Mouse (Mus musculus) embryo, embryonic 9.5 days (tissue): ENCODE measurements around the gene Mndal.
"Not testable (repeated sequence)": the region's sequence is repeated elsewhere in the genome, so short reads cannot be mapped to it uniquely, and the experiment has no call there.

Experiments used
- DNase-seq: peaks from one replicate; pipeline ENCODE4 v3.0.0-alpha.2; 2017; ENCODE audit errors: extremely low spot score

Mndal gene

DNA sequence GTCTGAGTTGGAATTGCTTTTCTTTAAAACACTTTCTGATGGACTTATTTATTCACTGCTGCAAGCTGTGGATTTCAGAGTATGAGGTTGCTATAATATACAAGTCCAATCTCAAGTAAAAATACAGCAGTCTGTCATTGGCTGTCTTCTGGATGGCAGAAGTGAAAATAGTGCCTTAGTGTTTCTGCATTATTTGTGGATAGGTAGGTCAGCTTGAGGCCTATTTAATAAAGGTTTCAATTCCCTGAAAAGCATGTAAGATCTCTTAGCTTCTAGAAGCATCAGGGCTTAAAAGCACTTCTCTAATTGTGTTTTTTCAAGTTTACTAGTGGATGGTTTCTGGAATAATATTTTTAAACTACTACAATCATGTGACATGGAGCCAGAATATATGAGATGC is 52.5 kb downstream of the Mndal start:
- not testable (repeated sequence) for DNase-seq

DNA sequence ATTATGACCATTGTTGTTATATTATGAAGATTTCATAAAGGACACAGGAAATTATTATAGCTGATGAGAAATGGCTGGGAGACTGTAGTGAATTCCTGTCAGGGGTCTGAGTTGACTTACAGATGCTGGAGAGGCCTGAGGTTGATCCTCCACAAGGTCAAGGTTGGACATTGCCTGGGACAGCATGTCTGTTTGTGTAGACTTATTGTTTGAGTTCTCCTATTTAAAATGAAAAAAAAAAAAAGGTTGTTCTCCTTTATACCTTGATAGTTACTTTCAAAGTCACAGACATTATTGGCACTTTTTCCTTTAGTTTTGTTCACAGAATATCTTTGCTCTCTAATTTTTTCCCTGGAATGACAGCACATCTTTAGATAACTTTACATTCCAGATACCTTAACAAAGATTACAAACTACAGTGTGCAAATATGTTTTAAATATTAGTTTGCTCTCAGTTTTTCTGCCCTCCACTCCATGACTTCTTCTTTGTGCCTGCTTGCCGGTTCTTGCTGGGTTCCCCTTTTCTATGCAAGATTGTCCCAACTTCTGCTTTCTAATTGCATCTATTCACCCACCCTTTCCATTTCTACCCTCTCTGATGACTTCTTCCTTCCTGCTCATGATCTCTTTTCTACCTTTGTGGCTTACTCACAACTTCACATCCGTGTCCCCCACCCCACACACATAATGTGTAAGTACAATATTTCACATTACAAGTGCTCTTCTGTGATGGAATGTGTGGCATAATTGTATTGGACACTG is 55.1 kb downstream of the Mndal start:
- DNase-seq, result not testable (repeated sequence)

DNA sequence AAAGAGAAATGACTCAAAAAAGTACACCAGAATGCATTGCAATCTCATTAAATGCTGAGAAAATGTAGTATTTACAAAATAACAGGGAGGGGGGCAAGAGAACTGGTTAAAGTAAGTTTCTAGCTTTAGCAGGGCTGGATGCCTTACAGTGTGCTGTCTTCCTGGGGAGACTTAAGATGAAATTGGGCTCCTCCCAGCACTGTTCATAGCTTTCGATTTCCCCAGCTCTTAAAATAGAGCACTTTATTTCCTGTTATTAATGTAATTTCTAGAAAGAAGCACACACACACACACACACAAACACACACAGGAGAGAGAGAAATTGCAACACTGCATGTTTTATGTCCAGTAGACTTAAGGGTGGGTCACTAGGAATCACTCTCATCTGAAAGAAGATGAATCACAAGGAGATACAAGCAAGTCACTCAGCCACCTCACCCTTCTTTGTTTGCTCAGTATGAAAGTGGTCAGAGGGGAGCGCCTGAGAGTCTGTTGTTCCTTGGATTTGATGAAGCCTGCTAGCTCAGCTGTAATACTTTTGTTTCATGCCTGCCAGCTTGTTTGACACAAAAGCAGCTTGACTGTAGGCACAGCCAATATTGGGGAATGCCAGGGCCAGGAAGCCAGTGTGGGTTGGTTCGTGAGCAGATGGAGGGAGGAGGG is 62.2 kb downstream of the Mndal start:
- DNase-seq, result not testable (repeated sequence)

DNA sequence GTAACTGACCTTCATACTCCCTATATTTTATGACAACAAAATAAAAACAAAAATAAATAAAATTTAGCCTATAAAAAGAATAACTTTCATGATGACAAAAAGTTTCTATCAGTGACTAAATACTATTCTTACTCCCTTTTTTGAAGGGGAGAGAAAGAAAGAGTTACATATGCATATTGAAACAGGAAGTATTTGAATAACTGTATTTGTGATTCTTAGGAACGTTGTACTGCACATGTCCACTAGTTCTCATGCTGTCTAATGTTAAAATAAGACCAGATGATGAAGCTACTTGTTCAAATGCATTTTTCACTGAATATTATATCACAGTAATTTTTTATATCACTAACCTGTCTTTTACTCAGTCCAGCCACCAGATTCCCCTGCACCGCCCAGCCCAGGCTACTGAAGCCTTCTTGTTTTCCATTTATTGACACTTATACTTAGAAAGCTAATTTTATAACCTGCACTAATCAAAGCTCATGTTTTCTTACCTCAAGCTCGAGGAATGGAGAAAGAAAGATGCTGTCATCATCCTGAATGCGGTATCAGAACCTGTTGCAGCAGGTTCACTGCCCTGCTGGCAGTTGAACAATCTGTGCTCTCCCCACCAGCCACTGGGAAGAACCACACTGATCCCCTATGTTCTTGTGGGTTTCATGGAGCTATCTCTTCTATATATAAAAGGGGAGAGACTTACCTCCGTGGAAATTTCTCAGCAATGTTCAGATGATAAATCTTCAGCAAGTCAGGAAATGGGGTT is 62.9 kb downstream of the Mndal start:
- not testable (repeated sequence) for DNase-seq

DNA sequence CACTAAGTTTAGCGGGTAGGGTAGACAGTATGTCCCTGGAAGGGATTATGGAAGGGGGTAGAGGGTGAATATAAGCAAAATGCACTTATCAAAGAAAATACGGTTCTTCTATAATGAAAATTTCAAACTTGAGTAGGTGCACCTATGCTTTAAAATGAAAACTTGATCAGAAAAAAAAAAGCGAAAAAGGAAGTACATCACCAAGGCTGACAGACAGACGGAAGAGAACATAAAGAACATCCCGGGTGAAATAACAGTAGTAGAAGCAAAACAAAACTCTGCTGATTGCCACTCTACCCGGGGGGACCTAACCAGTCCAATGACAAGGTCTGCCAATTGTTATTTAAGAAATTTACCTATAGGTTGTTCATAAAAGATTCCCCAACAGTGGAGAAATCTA is 64.0 kb downstream of the Mndal start:
- not testable (repeated sequence) for DNase-seq

DNA sequence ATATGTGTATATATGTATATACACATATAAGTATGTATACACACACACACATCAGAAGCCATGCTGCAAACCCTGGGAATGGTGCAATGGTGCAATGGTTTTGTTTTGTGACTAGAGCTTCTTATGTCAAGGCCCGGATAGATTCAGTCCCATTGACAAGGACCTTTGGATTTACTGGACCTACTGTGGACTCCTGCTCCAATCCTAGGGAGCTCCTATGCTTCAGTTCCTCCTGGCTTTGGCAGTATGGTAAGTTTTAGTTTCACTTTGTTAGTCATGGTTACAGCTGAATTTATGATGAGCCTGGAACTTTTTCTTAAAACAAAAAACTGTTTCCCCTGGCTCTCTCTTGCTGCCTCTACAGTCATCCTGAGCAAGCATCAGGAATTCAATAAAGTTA is 65.2 kb downstream of the Mndal start:
- not testable (repeated sequence) for DNase-seq

DNA sequence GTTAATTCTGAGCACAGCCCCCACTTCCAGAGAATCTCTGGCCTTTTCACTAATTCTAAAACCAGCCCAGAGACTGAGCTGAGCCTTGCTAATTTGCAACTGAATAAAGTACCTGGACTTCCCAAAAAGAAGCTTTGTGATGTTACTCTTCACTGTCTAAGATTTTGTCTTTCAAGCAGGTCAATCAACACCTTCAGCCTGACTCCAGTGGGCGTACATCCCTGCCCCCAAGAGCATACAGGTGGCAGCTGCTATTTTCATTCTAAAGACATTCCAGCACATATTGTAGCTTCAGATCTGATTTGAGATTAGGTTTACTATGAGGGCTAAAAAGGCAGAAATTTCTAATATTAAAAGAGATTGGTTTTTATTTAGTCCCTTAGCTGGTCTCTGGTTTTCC is 73.7 kb downstream of the Mndal start:
- not testable (repeated sequence) for DNase-seq

DNA sequence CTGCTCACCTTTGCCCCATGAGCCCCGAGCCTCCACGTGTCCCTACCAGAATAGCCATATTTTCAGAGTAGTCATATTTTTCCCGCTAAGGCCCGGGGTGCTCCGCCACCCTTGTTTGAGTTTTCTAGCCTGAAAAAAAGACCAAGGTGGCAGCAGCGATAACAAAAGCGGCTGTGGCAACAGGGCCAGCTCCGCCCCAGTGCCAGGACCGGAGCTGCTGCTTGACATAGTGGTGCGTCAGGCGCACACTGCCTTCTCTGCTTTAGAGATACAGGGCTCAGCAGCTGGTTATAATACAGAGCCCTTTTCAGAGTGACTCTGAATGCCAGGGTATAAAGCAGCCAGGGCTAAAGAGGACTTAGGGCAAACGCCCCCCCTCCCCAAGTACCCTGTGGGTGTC is 75.8 kb downstream of the Mndal start:
- no peak for DNase-seq

DNA sequence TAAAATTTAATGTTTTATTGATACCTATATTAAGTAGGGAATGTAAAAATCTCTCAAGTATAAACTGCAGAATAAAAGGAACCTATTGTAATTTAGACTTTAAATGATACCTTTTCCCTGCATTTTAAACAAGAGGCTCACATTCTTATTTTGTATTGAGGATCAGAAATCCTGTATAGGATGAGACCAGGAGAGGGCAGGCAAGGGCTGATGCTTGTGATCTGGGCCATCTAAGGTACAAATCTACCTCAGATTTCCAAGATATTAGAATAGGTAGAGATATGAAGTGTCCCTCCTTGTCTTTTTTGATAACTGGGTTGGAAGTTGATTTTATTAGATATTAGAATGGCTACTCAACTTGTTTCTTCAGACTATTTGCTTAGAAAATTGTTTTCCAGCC is 88.6 kb downstream of the Mndal start:
- DNase-seq, result not testable (repeated sequence)

DNA sequence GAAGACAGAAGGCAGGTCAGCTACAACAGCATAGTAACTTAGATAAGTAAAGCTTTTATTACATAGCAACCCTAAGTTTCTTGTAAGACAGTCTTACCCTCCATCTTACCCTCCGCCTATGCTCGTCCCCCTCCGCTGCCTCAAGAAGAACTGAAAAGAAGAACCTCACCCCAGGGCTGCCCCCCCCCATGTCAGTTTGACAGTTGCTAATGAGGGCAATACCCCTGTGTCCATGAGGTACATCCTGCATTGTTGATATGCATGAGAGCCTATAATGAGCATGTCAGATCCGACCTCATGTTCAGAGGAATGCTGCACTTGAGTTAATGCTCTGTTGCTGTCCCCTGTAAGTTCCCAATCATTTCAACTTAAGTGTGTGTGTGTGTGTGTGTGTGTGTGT is 89.4 kb downstream of the Mndal start:
- DNase-seq, result not testable (repeated sequence)

DNA sequence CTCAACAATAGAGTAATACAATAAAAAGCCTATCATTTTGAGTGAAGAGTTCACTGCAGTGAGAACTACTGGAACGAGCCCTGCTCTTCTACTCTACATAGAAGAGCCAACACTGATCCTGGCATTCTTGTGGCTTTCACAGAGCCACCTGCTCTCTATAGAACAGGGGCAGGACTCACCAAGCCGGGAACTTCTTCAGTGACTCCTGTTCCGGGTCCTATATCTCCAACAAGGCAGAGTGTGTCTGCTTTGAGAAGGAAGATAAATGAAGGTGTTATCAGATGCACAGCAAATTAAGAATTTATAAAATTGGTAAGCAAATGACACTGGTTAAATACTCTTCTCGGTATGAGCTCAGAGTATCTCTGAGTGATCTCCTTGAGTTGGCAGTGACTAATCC is 96.1 kb downstream of the Mndal start:
- not testable (repeated sequence) for DNase-seq

DNA sequence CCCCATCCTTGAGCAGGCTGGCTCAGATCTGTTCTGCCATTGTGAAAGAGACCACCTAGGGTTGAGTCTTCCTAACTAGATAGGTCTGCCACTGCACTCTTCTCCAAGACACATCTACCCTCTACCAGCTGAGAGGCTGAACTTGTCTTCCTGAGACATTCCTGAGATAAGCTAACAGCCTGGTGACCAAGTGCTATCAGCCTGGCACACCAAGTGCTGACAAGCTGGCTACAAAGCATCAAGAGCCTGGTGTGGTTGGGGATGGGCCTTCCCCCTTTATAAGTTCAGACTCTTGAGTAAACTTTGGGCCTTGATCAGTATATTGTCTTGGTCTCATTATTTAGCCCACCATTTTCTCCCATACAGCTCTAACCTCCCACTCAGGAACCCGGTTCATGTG is 97.5 kb downstream of the Mndal start:
- no peak for DNase-seq

DNA sequence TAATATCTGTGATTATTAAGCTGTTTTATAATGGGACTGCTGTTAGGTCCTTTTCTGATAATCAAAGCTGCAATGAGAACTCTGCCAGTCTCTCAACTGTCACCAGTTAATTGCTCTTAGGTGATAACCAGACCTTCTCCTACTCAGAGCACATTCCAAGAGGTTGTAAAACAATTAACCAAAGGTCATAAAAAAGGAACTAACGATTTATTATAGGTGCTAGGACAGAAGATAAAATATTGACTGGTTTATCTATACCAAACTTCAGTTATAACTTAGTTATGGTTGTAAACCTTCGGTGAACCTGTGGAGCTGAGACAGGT is 120.8 kb downstream of the Mndal start:
- DNase-seq, result not testable (repeated sequence)

DNA sequence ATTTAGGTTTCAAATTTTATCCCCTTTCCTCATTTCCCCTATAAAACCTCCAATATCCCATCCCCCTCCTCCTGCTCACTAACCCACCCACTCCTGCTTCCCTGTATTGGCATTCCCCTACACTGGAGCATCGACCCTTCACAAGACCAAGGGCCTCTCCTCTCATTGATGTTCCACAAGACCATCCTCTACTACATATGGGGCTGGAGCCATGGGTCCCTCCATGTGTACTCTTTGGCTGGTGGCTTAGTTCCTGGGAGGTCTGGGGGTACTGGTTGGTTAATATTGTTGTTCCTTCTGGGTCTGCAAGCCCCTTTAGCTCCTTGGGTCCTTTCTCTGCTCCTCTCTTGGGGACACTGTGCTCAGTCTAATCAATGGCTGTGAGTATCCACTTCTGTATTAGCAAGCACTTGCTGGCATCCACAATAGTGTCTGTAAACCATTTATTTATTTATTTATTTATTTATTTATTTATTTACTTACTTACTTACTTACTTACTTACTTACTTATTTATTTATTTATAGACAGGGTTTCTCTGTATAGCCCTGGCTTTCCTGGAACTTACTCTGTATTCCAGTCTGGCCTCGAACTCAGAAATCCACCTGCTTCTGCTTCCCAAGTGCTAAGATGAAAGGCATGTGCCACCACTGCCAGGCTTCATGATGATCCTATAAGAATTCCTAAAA is 121.4 kb downstream of the Mndal start:
- DNase-seq, result not testable (repeated sequence)

DNA sequence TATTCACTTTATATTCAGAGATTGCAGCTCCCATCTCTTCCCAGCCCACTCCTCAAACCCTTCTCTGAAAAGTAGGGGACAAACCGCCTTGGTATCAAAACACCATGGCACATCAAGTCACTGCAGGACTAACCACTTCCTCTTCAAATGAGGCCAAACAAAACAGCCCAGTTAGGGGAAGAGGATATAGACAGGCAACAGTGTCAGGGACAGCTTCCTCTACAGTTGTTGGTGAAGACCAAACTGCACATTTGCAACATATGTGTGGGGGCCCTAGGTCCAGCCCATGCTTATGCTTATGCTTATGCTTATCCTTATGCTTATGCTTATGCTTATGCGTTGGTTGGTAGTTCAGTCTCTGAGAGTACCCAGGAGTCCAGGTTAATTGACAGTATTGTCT is 133.0 kb downstream of the Mndal start:
- not testable (repeated sequence) for DNase-seq

DNA sequence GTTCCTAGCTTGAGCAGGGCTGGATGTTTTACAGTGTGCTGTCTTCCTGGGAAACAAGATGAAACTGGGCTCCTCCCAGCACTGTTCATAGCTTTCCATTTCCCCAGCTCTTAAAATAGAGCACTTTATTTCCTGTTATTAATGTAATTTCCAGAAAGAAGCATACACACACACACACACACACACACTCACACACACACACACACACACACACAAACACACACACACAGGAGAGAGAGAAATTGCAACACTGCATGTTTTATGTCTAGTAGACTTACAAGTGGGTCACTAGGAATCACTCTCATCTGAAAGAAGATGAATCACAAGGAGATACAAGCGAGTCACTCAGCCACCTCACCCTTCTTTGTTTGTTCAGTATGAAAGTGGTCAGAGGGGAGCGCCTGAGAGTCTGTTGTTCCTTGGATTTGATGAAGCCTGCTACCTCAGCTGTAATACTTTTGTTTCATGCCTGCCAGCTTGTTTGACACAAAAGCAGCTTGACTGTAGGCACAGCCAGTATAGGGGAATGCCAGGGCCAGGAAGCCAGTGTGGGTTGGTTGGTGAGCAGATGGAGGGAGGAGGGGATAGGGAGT is 139.5 kb downstream of the Mndal start:
- not testable (repeated sequence) for DNase-seq

DNA sequence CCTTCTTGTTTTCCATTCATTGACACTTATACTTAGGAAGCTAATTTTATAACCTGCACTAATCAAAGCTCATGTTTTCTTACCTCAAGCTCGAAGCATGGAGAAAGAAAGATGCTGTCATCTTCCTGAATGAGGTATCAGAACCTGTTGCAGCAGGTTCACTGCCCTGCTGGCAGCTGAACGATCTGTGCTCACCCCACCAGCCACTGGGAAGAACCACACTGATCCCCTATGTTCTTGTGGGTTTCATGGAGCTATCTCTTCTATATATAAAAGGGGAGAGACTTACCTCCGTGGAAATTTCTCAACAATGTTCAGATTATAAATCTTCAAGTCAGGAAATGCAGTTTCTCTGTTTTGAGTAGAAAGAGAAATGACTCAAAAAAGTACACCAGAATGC is 140.1 kb downstream of the Mndal start:
- not testable (repeated sequence) for DNase-seq

DNA sequence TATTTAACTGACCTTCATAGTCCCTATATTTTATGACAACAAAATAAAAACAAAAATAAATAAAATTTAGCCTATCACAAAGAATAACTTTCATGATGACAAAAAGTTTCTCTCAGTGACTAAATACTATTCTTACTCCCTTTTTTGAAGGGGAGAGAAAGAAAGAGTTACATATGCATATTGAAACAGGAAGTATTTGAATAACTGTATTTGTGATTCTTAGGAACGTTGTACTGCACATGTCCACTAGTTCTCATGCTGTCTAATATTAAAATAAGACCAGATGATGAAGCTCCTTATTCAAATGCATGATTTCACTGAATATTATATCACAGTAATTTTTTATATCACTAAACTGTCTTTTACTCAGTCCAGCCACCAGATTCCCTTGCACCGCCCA is 140.5 kb downstream of the Mndal start:
- not testable (repeated sequence) for DNase-seq
